Mouse (Mus musculus) MEL (cell line): ENCODE measurements around the gene Vps52. TPM values are rescaled to one million over a fixed set of nuclear protein-coding genes. Genes with fewer than 3 reads are reported as not detected.

Experiments used
- DNase-seq: peaks from one replicate; pipeline ENCODE4 v3.0.0; 2011; ENCODE audit warnings: low read depth, low spot score
- H3K27ac ChIP-seq: 2 replicates; pipeline ENCODE4 v1.5.1; 2012; ENCODE audit warnings: low read depth, mild to moderate bottlenecking, control low read depth, low read length, moderate library complexity; ENCODE audit not compliant: control insufficient read depth
- H3K27me3 ChIP-seq, 2 experiments: fragments of 150-350 bp in 1 of 2; sonication (generic) in 1 of 2; 2 replicates each; pipeline ENCODE4 v1.6.1; 2012; ENCODE audit warnings: low read length in 2 of 2, mild to moderate bottlenecking in 2 of 2, improper control_type of control experiment in 1 of 2, moderate library complexity in 1 of 2; ENCODE audit not compliant: insufficient read depth in 2 of 2, control insufficient read depth in 1 of 2
- H3K36me3 ChIP-seq, 2 experiments: 2 replicates each; pipeline ENCODE4 v1.6.1; 2012 to 2014; ENCODE audit warnings: low read length in 2 of 2, improper control_type of control experiment in 1 of 2, inconsistent platforms in 1 of 2, mild to moderate bottlenecking in 1 of 2; ENCODE audit not compliant: insufficient read depth in 2 of 2, control insufficient read depth in 1 of 2
- H3K4me1 ChIP-seq, 2 experiments: fragments of 150-350 bp in 1 of 2; sonication (generic) in 1 of 2; 2 replicates each; pipeline ENCODE4 v1.6.1; 2012; ENCODE audit warnings: low read length in 2 of 2, improper control_type of control experiment in 1 of 2, mild to moderate bottlenecking in 1 of 2; ENCODE audit not compliant: insufficient read depth in 2 of 2, control insufficient read depth in 1 of 2
- H3K4me3 ChIP-seq, 2 experiments: fragments of 150-350 bp in 1 of 2; sonication (generic) in 1 of 2; 2 replicates each; pipeline ENCODE4 v1.5.1; 2012; ENCODE audit warnings: low read depth in 2 of 2, low read length in 2 of 2, mild to moderate bottlenecking in 2 of 2, moderate library complexity in 2 of 2, control low read depth in 1 of 2, improper control_type of control experiment in 1 of 2; ENCODE audit not compliant: control insufficient read depth in 1 of 2, insufficient read depth in 1 of 2
- H3K79me2 ChIP-seq: 2 replicates; pipeline ENCODE4 v1.6.1; 2012; ENCODE audit warnings: mild to moderate bottlenecking, low read length, moderate library complexity; ENCODE audit not compliant: control insufficient read depth, poor library complexity, insufficient read depth
- H3K9ac ChIP-seq: 2 replicates; pipeline ENCODE4 v1.6.1; 2012; ENCODE audit warnings: low read depth, mild to moderate bottlenecking, control low read depth, low read length, moderate library complexity; ENCODE audit not compliant: control insufficient read depth, poor library complexity, severe bottlenecking
- H3K9me3 ChIP-seq: fragments of 150-350 bp; sonication (generic); replicated peaks from 2 replicates; pipeline ENCODE4 v1.6.1; 2012; ENCODE audit warnings: mild to moderate bottlenecking, low read length, improper control_type of control experiment, moderate library complexity; ENCODE audit not compliant: insufficient read depth
- CHD1 ChIP-seq: IDR thresholded peaks from 2 replicates; pipeline ENCODE4 v1.6.1; 2012; ENCODE audit warnings: low read depth, mild to moderate bottlenecking, inconsistent platforms, low read length, improper control_type of control experiment
- CTCF ChIP-seq, 3 experiments: IDR thresholded peaks in 2 of 3; conservative IDR thresholded peaks in 1 of 3; 2 replicates each; pipeline ENCODE4 v1.5.1; 2011 to 2012; ENCODE audit warnings: low read length in 3 of 3, low read depth in 2 of 3, mild to moderate bottlenecking in 2 of 3, improper control_type of control experiment in 1 of 3, inconsistent platforms in 1 of 3, mixed read lengths in 1 of 3, moderate library complexity in 1 of 3; ENCODE audit not compliant: control insufficient read depth in 1 of 3, insufficient read depth in 1 of 3, poor library complexity in 1 of 3, severe bottlenecking in 1 of 3
- E2F4 ChIP-seq: IDR thresholded peaks from 2 replicates; pipeline ENCODE4 v1.6.1; 2011; ENCODE audit warnings: low read depth, low read length, improper control_type of control experiment, borderline replicate concordance
- ELF1 ChIP-seq: IDR thresholded peaks from 2 replicates; pipeline ENCODE4 v1.6.1; 2014; ENCODE audit warnings: low read depth, mild to moderate bottlenecking, inconsistent platforms, low read length, improper control_type of control experiment, moderate library complexity
- EP300 ChIP-seq, 2 experiments: IDR thresholded peaks; 2 replicates each; pipeline ENCODE4 v1.6.1; 2011; ENCODE audit warnings: improper control_type of control experiment in 2 of 2, low read length in 2 of 2, low read depth in 1 of 2, mild to moderate bottlenecking in 1 of 2
- ETS1 ChIP-seq: IDR thresholded peaks from 2 replicates; pipeline ENCODE4 v1.6.1; 2012; ENCODE audit warnings: low read depth, mild to moderate bottlenecking, inconsistent platforms, low read length, improper control_type of control experiment, moderate library complexity
- HCFC1 ChIP-seq: IDR thresholded peaks from 2 replicates; pipeline ENCODE4 v1.6.1; 2012; ENCODE audit warnings: low read depth, mild to moderate bottlenecking, inconsistent platforms, low read length, improper control_type of control experiment, moderate library complexity
- JUND ChIP-seq: IDR thresholded peaks from 2 replicates; pipeline ENCODE4 v1.6.1; 2011; ENCODE audit warnings: low read depth, mild to moderate bottlenecking, improper control_type of control experiment, low read length
- MAFK ChIP-seq: IDR thresholded peaks from 2 replicates; pipeline ENCODE4 v1.6.1; 2011; ENCODE audit warnings: low read depth, mild to moderate bottlenecking, low read length, improper control_type of control experiment, borderline replicate concordance
- MEF2A ChIP-seq: IDR thresholded peaks from 2 replicates; pipeline ENCODE4 v1.6.1; 2014; ENCODE audit warnings: low read depth, mild to moderate bottlenecking, inconsistent platforms, low read length, improper control_type of control experiment; ENCODE audit not compliant: poor library complexity, insufficient replicate concordance, severe bottlenecking; ENCODE audit errors: extremely low read depth
- MYC ChIP-seq: IDR thresholded peaks from 2 replicates; pipeline ENCODE4 v1.6.1; 2011; ENCODE audit warnings: low read depth, mild to moderate bottlenecking, low read length, improper control_type of control experiment, moderate library complexity
- NELFE ChIP-seq: IDR thresholded peaks from 2 replicates; pipeline ENCODE4 v1.6.1; 2011; ENCODE audit warnings: low read depth, low read length, improper control_type of control experiment
- NRF1 ChIP-seq: IDR thresholded peaks from 2 replicates; pipeline ENCODE4 v1.6.1; 2014; ENCODE audit warnings: low read depth, mild to moderate bottlenecking, inconsistent platforms, low read length, improper control_type of control experiment, moderate library complexity; ENCODE audit not compliant: poor library complexity, insufficient read depth, severe bottlenecking
- POLR2AphosphoS2 ChIP-seq: IDR thresholded peaks from 2 replicates; pipeline ENCODE4 v1.6.1; 2011; ENCODE audit warnings: low read length, improper control_type of control experiment
- POLR2AphosphoS5 ChIP-seq: IDR thresholded peaks from 2 replicates; pipeline ENCODE4 v1.6.1; 2012; ENCODE audit warnings: low read depth, borderline replicate concordance, mild to moderate bottlenecking, inconsistent platforms, low read length, moderate library complexity, mixed read lengths
- RAD21 ChIP-seq: IDR thresholded peaks from 2 replicates; pipeline ENCODE4 v1.6.1; 2011; ENCODE audit warnings: mild to moderate bottlenecking, low read depth, low read length, improper control_type of control experiment
- SIN3A ChIP-seq: IDR thresholded peaks from 2 replicates; pipeline ENCODE4 v1.6.1; 2012; ENCODE audit warnings: low read length, improper control_type of control experiment, inconsistent platforms
- SMC3 ChIP-seq: IDR thresholded peaks from 2 replicates; pipeline ENCODE4 v1.6.1; 2011; ENCODE audit warnings: low read depth, low read length, improper control_type of control experiment
- TAL1 ChIP-seq: IDR thresholded peaks from 2 replicates; pipeline ENCODE4 v1.6.1; 2012; ENCODE audit warnings: mild to moderate bottlenecking, inconsistent platforms, low read length, moderate library complexity, mixed read lengths
- TBP ChIP-seq: IDR thresholded peaks from 2 replicates; pipeline ENCODE4 v1.8.0; 2011; ENCODE audit warnings: low read depth, low read length, improper control_type of control experiment
- TCF12 ChIP-seq: IDR thresholded peaks from 2 replicates; pipeline ENCODE4 v1.6.1; 2014; ENCODE audit warnings: low read depth, mild to moderate bottlenecking, inconsistent platforms, low read length, improper control_type of control experiment, moderate library complexity
- USF1 ChIP-seq: IDR thresholded peaks from 2 replicates; pipeline ENCODE4 v1.6.1; 2014; ENCODE audit warnings: low read depth, mild to moderate bottlenecking, inconsistent platforms, low read length, improper control_type of control experiment, moderate library complexity
- ZC3H11A ChIP-seq: IDR thresholded peaks from 2 replicates; pipeline ENCODE4 v1.6.1; 2012; ENCODE audit warnings: low read depth, mild to moderate bottlenecking, inconsistent platforms, low read length, improper control_type of control experiment
- ZKSCAN1 ChIP-seq: IDR thresholded peaks from 2 replicates; pipeline ENCODE4 v1.6.1; 2012; ENCODE audit warnings: low read depth, mild to moderate bottlenecking, inconsistent platforms, low read length, improper control_type of control experiment, moderate library complexity
- polyA plus RNA-seq, 2 experiments: library from polyadenylated mRNA; stranded (reverse) in 1 of 2; unstranded in 1 of 2; fragments of >175 nt in 1 of 2; fragments of >200 nt in 1 of 2; gene quantifications; 2 replicates each; pipeline versions ENCODE4 v1.2.1 to v1.2.4; 2012; ENCODE audit warnings: low replicate concordance in 2 of 2, low read depth in 1 of 2; ENCODE audit not compliant: insufficient read length in 2 of 2, insufficient read depth in 1 of 2, missing spikeins in 1 of 2
- total RNA-seq: library from RNA; depleted of rRNA; stranded (reverse); fragments of 300-350 nt; gene quantifications from 2 replicates; pipeline ENCODE4 v1.2.3, GENCODE M21; 2012

Vps52 gene
- total and polyA plus RNA-seq, 3 experiments, result 23.6 to 40.7 TPM; not detected in 1

GRCm38 (mm10) chr17:33924577-33925283 is 30.9 kb upstream of the Vps52 start (continued):
- TF ChIP-seq E2F4 (no peak), TAL1 (peak; percentile 46), CTCF (IDR thresholded peaks at IDR 0.05 in 2 of 3, conservative IDR thresholded peaks at IDR 0.05 in 1 of 3; ENCODE audit: control insufficient read depth in 1 of 3, insufficient read depth in 1 of 3, low read depth in 2 of 3, low read length in 3 of 3, poor library complexity in 1 of 3, severe bottlenecking in 1 of 3) (peak; percentile 69 to 81 (median 76)), MYC (peak; percentile 49; the same call in 1 of the 2 replicates), TCF12 (peak; percentile 92), ETS1 (peak; percentile 81)

GRCm38 (mm10) chr17:33925406-33926116 is 30.1 kb upstream of the Vps52 start:
- peak overlapping the region; percentile 44; the same call in 1 of the 2 replicates for H3K27ac ChIP-seq
- H3K4me3 ChIP-seq, result no peak overlapping the region

DNA sequence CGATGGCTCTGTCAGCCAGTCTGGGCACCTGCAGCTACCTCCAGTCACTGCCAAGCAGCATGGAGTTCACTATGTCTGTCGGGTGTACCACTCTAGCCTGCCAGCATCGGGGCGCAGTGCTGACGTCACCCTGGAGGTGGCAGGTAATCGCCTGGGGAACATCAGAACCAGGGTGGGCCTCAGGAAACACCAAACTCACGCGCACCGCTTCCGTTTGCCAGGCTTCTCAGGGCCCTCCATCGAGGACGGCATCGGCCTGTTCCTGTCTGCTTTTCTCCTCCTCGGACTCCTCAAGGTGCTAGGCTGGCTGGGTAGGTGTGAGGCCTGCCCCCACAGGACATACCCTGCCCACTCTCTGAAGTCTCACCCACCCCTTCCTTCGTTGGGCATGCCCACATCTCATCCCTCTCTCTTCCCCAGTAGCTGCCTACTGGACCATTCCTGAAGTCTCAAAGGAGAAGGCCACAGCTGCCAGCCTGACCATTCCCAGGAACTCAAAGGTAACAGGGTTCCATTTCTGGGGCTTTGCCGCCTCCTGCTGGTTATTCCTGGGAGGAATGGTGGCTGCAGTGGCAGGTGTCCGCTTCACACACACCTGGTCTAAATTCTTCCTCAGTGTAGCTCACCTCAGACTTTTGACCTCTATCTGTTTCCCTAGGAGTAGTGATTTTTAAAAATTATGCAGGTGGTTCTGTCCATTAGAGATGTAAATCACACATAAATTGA is 29.2 kb upstream of the Vps52 start:
- Histone ChIP-seq H3K4me3 (no peak overlapping the region), H3K9ac (no peak overlapping the region), H3K79me2 (peaks cover 24% of the 10 kb centered on the region), H3K36me3 (peaks cover 0 to 8% of the 10 kb centered on the region in 2 experiments; a peak in 2 of 4 replicates), H3K27ac (no peak overlapping the region), H3K9me3 (no peaks in the 10 kb centered on the region), H3K4me1 (peaks cover 2 to 25% of the 10 kb centered on the region in 2 experiments), H3K27me3 (no peaks in the 10 kb centered on the region)
- no peak for DNase-seq
- peak; percentile 26 to 51 (median 50); a peak in 5 of 6 replicates for TF ChIP-seq CTCF (IDR thresholded peaks at IDR 0.05 in 2 of 3, conservative IDR thresholded peaks at IDR 0.05 in 1 of 3; ENCODE audit: control insufficient read depth in 1 of 3, insufficient read depth in 1 of 3, low read depth in 2 of 3, low read length in 3 of 3, poor library complexity in 1 of 3, severe bottlenecking in 1 of 3)
- peak; percentile 36 for TF ChIP-seq RAD21
- no peak for TF ChIP-seq MEF2A
- no peak for TF ChIP-seq ELF1
- no peak for TF ChIP-seq POLR2AphosphoS5
- TF ChIP-seq MYC, result no peak
- no peak for TF ChIP-seq MAFK
- TF ChIP-seq SMC3, result 0 out of 2 replicates have a peak, but pooled peaks have one; percentile 25
- TF ChIP-seq SIN3A, result no peak
- TF ChIP-seq ZC3H11A, result no peak
- no peak for TF ChIP-seq TAL1
- no peak for TF ChIP-seq EP300 (IDR thresholded peaks at IDR 0.05; ENCODE audit: low read depth in 1 of 2, low read length in 2 of 2)
- TF ChIP-seq JUND, result no peak
- no peak for TF ChIP-seq ZKSCAN1
- TF ChIP-seq TBP, result no peak
- no peak for TF ChIP-seq USF1
- no peak for TF ChIP-seq POLR2AphosphoS2
- no peak for TF ChIP-seq NELFE
- no peak for TF ChIP-seq CHD1
- TF ChIP-seq HCFC1, result no peak

More at GRCm38 (mm10) chr17:33925406-33926116, 30.1 kb upstream of the Vps52 start:
- peaks cover 2 to 24% of the 10 kb centered on the region in 2 experiments for H3K4me1 ChIP-seq
- peaks cover 0 to 8% of the 10 kb centered on the region in 2 experiments; a peak in 2 of 4 replicates for H3K36me3 ChIP-seq
- H3K9ac ChIP-seq, result no peak overlapping the region
- TF ChIP-seq CTCF (IDR thresholded peaks at IDR 0.05 in 2 of 3, conservative IDR thresholded peaks at IDR 0.05 in 1 of 3; ENCODE audit: control insufficient read depth in 1 of 3, insufficient read depth in 1 of 3, low read depth in 2 of 3, low read length in 3 of 3, poor library complexity in 1 of 3, severe bottlenecking in 1 of 3), result peak in 2 of 3 experiments; percentile 9 to 37; a peak in 4 of 6 replicates
- no peak for TF ChIP-seq NRF1
- no peaks in the 10 kb centered on the region for H3K9me3 ChIP-seq
- no peak for DNase-seq
- peaks cover 24% of the 10 kb centered on the region for H3K79me2 ChIP-seq
- no peaks in the 10 kb centered on the region for H3K27me3 ChIP-seq
